Mouse (Mus musculus) hindbrain, embryonic 10.5 days (tissue): ENCODE measurements at regions not wholly inside any gene's neighbourhood (a gene's known extent, or its start where the extent isn't known, plus 50 kb on each side); places are given as distances from the start of the nearest gene placed in this dataset.

Experiments used
- DNase-seq: peaks from one replicate; pipeline ENCODE4 v3.0.0-alpha.2; 2017; ENCODE audit warnings: low spot score
- H3K27ac ChIP-seq: fragments of 300-500 bp; sonication (generic); 2 replicates; pipeline ENCODE4 v1.5.1; 2016; ENCODE audit warnings: mild to moderate bottlenecking, moderate library complexity
- H3K27me3 ChIP-seq: fragments of 300-500 bp; sonication (generic); 2 replicates; pipeline ENCODE4 v1.6.1; 2016; ENCODE audit warnings: mild to moderate bottlenecking; ENCODE audit not compliant: poor library complexity, insufficient read depth, severe bottlenecking
- H3K36me3 ChIP-seq: fragments of 300-500 bp; sonication (generic); 2 replicates; pipeline ENCODE4 v1.6.1; 2016; ENCODE audit warnings: mild to moderate bottlenecking, moderate library complexity
- H3K4me1 ChIP-seq: fragments of 300-500 bp; sonication (generic); replicated peaks from 2 replicates; pipeline ENCODE4 v1.6.1; 2016; ENCODE audit warnings: mild to moderate bottlenecking
- H3K4me3 ChIP-seq: fragments of 300-500 bp; sonication (generic); 2 replicates; pipeline ENCODE4 v1.5.1; 2016; ENCODE audit warnings: mild to moderate bottlenecking, moderate library complexity
- H3K9me3 ChIP-seq: fragments of 300-500 bp; sonication (generic); 2 replicates; pipeline ENCODE4 v1.6.1; 2016; ENCODE audit warnings: mild to moderate bottlenecking, moderate library complexity
- WGBS: fragments of 180-500 bp; shearing (Covaris S2); methylation state at CpG from one replicate; pipeline ENCODE4 v1.1.7; 2016; 5-methylcytosine and 5-hydroxymethylcytosine counted together

DNA sequence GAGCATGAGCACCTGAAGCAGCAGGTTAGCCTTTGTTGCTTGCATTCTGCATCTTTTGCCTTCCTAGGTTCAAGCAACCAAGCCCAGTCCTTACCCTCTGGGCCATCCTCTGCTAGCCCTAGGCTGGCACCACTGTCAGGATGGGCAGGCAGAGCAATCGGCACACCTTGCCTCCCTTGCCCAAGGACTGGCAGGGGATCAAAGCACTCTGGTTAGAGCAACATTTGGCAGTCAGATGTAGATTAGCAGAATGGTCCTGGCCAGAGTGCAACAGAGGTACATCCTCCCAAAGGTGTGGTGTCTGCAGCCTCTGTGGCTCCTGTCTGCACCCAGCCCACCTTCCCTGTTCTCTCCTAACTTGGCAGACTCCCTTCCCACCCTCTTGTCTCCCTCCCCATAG is 244.9 kb upstream of the Maf start:
- H3K9me3 ChIP-seq: no peaks in the 10 kb centered on the region
- WGBS: 88% methylated on average over 1 of the region's 1 CpGs
- no peak for DNase-seq

DNA sequence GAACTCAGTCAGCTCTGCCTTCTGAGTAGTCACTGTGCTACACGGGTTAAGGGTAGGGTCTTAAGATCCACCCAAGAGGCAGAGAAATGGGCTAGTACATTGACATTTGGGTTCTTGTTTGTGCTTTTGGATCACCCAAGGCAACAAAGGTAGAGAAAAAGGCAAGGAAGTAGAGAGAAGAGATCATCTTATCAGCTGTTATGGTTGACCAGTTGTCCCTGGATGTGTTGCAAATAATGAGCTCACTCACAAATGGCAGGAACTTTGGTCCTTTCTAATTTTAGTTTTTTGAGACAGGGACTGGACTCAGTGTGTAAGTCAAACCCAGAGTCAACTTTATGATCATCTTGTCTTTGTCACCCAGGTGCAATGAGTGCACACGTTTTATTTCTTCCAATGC is 241.3 kb upstream of the Maf start:
- WGBS: 90% methylated on average over 2 of the region's 2 CpGs
- Histone ChIP-seq H3K9me3 (no peaks in the 10 kb centered on the region), H3K4me3 (no peak overlapping the region), H3K27ac (no peak overlapping the region), H3K36me3 (no peaks in the 10 kb centered on the region), H3K4me1 (no peaks in the 10 kb centered on the region), H3K27me3 (no peaks in the 10 kb centered on the region)
- DNase-seq: no peak

More for the DNA sequence above, 244.9 kb upstream of the Maf start:
- no peak overlapping the region for H3K27ac ChIP-seq
- H3K4me3 ChIP-seq: no peak overlapping the region
- H3K4me1 ChIP-seq: no peaks in the 10 kb centered on the region
- no peaks in the 10 kb centered on the region for H3K27me3 ChIP-seq
- no peaks in the 10 kb centered on the region for H3K36me3 ChIP-seq

DNA sequence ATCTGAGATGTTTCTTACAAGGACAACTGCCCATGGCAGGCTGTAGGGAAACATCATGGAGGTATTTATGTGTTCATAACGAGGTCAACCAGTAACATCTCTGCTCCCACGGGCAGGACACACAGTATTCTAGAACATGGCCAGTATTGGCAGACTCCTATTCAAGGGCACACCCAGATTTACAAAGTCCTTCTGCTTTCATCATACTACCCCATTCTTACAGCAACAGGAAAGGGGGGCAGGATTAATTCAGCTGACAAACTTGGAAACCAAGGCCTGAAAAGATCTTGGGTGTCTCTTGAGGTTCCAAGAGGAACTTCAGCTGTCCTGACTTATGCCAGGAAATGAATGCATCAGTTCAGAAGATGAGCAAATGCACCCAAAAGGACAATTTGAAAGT is 240.4 kb upstream of the Maf start:
- Histone ChIP-seq H3K36me3 (no peaks in the 10 kb centered on the region), H3K27me3 (no peaks in the 10 kb centered on the region), H3K27ac (no peak overlapping the region), H3K4me3 (no peak overlapping the region), H3K9me3 (no peaks in the 10 kb centered on the region), H3K4me1 (peaks cover 5% of the 10 kb centered on the region; the same call in 1 of the 2 replicates)
- 97% methylated on average over 2 of the region's 2 CpGs for WGBS
- no peak for DNase-seq

DNA sequence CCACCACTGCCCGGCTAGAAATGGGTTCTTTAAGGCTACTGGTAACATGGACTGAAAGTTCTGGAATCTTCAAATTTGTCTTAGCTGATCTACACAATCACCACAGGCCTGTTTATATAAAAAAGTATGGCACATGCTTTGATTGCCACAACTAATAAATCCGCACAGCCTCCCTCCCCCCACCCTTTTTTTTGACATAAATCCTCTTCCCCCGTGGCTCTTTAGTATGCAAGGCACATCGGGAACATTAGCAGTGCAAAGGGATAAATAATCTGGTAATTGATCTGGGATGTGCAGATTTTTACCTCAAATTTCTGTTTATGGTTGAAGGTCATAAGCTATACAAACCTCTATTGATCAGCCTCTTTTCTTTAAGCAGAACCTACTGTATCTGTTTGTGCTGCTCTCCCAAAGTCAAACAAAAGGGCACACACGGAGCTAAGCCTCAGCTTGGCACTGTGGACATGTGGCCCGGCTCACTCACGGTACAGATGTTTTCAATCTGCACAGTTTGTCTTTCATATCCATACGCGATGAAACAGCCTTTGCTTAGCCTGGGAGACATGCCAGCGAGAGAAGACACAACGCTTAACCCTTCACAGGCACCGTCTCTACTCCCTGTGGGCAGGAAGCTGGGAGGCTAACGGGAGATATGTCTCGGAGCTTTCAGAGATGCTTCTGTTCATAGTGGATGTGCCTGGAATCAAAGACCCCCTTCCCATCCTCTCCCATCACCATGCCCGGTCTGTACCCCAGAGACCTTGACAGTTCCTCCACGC is 235.3 kb upstream of the Maf start:
- Histone ChIP-seq H3K27ac (no peak overlapping the region), H3K9me3 (no peaks in the 10 kb centered on the region)

DNA sequence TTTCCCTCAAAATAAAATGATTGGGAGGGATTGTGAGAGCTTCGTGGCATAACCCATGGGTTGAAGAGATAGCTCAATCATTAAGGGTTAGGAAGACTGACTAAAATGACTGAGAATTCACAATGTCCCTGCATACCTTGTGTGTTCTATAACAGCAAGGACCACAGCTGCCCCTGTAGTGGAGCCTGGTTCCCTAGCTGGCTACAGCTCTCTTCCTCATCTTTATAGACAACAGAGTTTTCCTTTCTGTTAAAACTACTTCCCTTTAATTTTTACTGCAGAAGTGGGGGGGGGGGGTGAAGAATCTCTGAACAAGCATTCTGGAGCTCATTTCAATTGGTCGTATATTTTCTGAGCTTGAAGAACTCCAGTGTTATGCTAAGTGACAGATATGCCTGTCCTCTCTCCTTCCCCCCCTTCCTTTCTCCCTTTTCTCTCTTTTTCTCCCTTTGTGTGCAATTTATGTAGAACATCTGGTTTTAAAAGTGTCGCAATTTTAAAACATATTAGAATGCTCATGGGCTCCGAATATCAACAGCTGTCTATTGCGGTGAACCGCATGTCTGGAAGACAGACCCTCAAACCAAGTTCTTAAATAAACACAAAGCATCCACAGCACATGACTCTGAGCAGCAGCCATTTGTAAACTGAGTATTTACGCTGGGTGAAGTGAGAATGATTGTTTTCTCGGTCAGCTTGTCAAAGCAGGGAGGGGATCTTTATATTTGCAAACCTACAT is 222.0 kb upstream of the Maf start:
- H3K4me1 ChIP-seq: peaks cover 5% of the 10 kb centered on the region
- no peak overlapping the region for H3K4me3 ChIP-seq
- no peaks in the 10 kb centered on the region for H3K36me3 ChIP-seq
- no peaks in the 10 kb centered on the region for H3K9me3 ChIP-seq
- 77% methylated on average over 8 of the region's 8 CpGs for WGBS
- no peak overlapping the region for H3K27ac ChIP-seq
- no peak for DNase-seq
- no peaks in the 10 kb centered on the region for H3K27me3 ChIP-seq

More for the DNA sequence above, 235.3 kb upstream of the Maf start:
- peak; percentile 37 for DNase-seq
- Histone ChIP-seq H3K36me3 (no peaks in the 10 kb centered on the region), H3K4me1 (peaks cover 7% of the 10 kb centered on the region; the same call in 1 of the 2 replicates), H3K4me3 (no peak overlapping the region), H3K27me3 (no peaks in the 10 kb centered on the region)
- WGBS: 68% methylated on average over 16 of the region's 16 CpGs

DNA sequence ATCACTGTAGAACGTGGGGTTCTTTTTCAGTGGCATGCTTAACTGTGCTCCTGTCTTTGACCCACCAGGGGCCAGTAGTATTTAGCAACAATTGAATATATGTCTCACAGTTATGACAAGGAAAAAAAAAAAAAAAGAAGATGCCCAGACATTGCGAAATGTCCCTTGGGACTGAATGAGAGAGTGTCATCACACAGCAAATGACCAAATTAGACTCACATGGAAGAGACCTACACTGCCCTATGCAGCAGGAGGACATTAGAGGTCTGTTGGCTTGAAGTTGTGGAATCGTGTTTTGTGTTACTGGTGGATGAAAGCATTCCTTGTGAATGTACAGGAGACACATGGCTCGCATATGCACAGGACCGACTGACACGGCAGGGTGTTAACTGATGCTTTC is 214.3 kb upstream of the Maf start:
- WGBS: 91% methylated on average over 6 of the region's 6 CpGs

DNA sequence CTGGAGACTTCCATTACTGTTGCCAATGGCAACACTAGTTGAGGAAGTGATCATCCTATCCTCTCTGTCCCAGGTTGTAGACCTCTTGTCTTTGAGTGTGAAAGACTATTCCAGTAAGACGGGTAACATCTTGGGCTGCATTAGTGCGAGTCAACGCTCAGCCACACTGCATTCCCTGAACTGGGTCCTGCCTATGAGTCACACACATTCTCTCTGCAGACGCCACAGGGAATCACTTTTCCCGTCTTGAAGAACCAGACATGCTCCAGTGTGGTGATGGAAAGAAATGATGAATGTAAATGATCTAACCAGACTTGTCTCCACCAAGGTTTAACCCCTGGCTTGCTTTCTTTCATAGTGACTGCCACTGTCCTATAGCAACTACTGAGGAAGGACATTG is 199.1 kb upstream of the Maf start:
- H3K4me1 ChIP-seq: no peaks in the 10 kb centered on the region
- H3K4me3 ChIP-seq: no peak overlapping the region
- DNase-seq: no peak
- WGBS: 91% methylated on average over 5 of the region's 5 CpGs
- no peaks in the 10 kb centered on the region for H3K36me3 ChIP-seq
- H3K9me3 ChIP-seq: no peaks in the 10 kb centered on the region
- no peak overlapping the region for H3K27ac ChIP-seq
- no peaks in the 10 kb centered on the region for H3K27me3 ChIP-seq

More for the DNA sequence above, 214.3 kb upstream of the Maf start:
- DNase-seq: no peak
- H3K4me1 ChIP-seq: no peaks in the 10 kb centered on the region
- no peaks in the 10 kb centered on the region for H3K9me3 ChIP-seq
- H3K27ac ChIP-seq: no peak overlapping the region
- no peaks in the 10 kb centered on the region for H3K27me3 ChIP-seq
- H3K4me3 ChIP-seq: no peak overlapping the region
- H3K36me3 ChIP-seq: no peaks in the 10 kb centered on the region

DNA sequence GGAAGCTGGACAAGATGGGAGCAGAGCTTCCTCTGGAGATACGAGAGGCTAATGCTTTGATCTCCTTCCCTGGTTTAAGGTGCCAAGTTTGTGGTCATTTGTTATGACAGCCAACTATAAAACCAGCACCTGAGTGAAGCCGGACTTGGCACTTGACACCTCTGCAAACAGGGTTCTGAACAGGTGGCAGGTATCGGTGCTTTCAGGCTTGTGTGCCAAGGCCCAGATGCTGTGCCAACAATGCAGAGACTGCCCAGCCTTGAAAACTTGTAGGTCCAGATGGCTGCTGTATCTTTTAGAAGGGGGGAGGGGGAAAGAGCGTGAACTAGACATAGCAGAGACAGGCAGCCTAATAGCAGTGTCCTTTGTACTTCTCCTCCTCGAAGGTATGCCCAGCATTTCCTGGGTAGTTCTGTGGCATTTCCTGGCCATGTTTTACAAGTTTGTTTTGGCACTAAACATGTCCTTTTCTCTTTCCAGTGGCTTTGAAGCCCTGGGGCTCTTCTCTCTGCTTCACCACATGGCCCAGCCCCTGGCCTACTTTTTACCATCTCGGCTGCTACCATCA is 196.3 kb upstream of the Maf start:
- Histone ChIP-seq H3K4me3 (no peak overlapping the region), H3K36me3 (no peaks in the 10 kb centered on the region), H3K9me3 (no peaks in the 10 kb centered on the region), H3K27me3 (no peaks in the 10 kb centered on the region), H3K27ac (no peak overlapping the region), H3K4me1 (no peaks in the 10 kb centered on the region)
- DNase-seq: no peak
- WGBS: 84% methylated on average over 6 of the region's 6 CpGs

DNA sequence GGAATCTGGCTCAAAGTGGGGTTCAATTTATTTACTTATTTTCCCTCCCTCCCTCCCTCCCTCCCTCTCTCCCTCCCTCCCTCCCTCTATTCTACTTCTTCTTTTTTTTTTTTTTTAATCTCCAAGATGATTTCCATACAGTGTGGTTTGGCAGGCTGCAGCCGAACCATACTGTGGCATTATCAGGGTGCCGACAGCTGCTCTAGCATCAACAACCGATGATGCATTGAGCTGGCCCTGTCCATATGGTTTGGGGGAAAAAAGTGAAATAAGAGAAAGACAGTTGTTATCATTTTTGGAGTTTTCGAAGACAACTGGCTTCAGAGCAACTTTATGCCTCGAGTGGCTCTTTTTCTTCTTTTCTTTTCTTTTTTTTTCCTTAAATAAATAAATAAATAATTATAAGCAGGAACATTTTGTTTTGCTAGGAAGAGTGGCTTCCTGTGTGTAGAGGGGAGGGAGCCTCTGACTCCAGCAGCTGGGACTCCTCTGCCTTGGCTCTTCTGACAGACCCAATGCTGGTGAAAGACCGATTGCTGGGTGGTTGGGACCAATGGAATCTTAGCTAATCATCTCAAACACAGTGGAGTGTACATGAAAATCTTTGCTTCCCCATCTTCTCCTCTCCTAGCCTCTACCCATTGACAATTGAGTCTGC is 190.1 kb upstream of the Maf start:
- DNase-seq: no peak
- Histone ChIP-seq H3K27me3 (no peaks in the 10 kb centered on the region), H3K27ac (no peak overlapping the region), H3K4me1 (no peaks in the 10 kb centered on the region), H3K9me3 (no peaks in the 10 kb centered on the region), H3K4me3 (no peak overlapping the region), H3K36me3 (no peaks in the 10 kb centered on the region)
- WGBS: 75% methylated on average over 6 of the region's 6 CpGs

DNA sequence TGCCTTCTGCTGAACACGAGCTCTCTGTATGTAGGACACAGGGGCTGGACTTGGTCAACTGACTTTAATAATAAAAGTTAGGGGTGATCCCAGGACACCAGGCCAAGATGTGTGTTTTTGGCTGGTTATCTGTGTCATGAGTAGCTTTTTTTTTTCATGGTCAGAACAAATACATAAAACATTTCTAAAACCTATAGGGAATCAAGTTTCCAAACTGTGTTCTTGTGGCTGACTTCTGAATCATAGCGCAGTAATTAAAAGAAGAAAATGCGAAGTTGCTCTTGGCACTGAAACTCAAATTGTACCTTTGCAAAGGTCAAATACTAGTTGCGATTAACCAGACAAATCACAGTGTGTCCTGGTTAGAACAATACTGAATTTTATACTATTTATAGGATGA is 189.5 kb upstream of the Maf start:
- Histone ChIP-seq H3K27ac (no peak overlapping the region), H3K27me3 (no peaks in the 10 kb centered on the region), H3K4me1 (no peaks in the 10 kb centered on the region), H3K4me3 (no peak overlapping the region), H3K9me3 (no peaks in the 10 kb centered on the region), H3K36me3 (no peaks in the 10 kb centered on the region)
- DNase-seq: no peak
- 94% methylated on average over 4 of the region's 4 CpGs for WGBS

DNA sequence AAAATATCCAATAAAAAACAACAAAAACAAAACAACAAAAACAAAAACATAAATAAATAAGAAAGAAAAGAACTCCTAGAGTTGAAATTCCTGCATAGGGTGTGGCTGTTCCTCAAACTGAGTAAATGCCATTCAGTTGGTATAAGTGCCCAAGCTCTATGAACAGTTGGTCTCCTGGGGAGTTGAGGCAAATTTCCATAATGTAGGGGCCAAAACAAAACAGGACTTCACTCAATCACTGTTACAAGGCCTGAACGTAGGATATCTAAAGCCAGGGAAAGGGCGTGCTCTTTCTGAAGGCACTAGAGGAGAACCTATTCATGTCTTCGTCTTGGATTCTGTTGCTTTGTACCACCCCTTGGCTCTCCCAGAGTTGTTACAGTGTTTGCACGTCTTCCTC is 188.5 kb upstream of the Maf start:
- Histone ChIP-seq H3K27me3 (no peaks in the 10 kb centered on the region), H3K27ac (no peak overlapping the region), H3K4me1 (no peaks in the 10 kb centered on the region), H3K36me3 (no peaks in the 10 kb centered on the region), H3K4me3 (no peak overlapping the region), H3K9me3 (no peaks in the 10 kb centered on the region)
- WGBS: 75% methylated on average over 4 of the region's 4 CpGs
- DNase-seq: no peak

DNA sequence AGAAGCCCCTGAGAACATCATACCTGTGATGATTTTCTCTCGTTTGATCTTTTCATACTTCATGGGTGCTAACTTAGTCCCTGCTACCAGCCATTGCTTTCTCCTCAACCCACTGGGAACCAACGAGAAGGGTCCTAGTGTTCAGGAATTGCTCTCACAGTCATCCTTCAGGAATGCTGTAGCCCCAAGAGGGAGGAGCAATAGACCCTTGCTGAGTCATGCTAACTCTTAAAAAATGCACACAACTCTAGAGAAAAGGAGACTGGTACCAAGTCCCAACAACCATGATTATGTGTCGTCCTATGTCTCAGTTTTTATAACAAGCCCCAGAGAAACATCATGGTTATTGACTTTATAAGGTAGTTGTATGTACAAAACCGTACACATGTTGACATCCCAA is 180.7 kb upstream of the Maf start:
- no peak overlapping the region for H3K4me3 ChIP-seq
- WGBS: 87% methylated on average over 4 of the region's 4 CpGs
- H3K27ac ChIP-seq: no peak overlapping the region
- H3K4me1 ChIP-seq: 0 out of 2 replicates have a peak, but pooled peaks cover 3% of the 10 kb centered on the region
- H3K36me3 ChIP-seq: no peaks in the 10 kb centered on the region
- H3K27me3 ChIP-seq: no peaks in the 10 kb centered on the region
- DNase-seq: no peak
- H3K9me3 ChIP-seq: no peaks in the 10 kb centered on the region
